Mouse (Mus musculus): ENCODE measurements around the gene Alas2. TPM values are rescaled to one million over a fixed set of nuclear protein-coding genes. Genes with fewer than 3 reads are reported as not detected.

Gene Alas2
- total RNA-seq, 4 experiments from 2014 or later: 1.7 to 4.5 (median 3.0) TPM

Small RNA genes lying within 50 kb of the gene (microRNA-seq; reads per million reads assigned to microRNA genes)
- not detected for gene Mir3620

Other genes with a start within 250 kb of the Alas2 start
- gene Tmem29, start 88.2 kb upstream of the Alas2 start, total RNA-seq (2022): 1 to 10 TPM; 5.6 to 7.2 (median 6.1) TPM
- gene Pfkfb1, start 40.9 kb downstream of the Alas2 start, total RNA-seq (2022): 10 to 100 TPM; 24.1 to 54.8 (median 32.2) TPM
- gene Apex2, start 42.5 kb downstream of the Alas2 start, total RNA-seq (2022): 1 to 10 TPM; 3.5 to 7.2 (median 5.5) TPM
- gene Tro, start 110.2 kb downstream of the Alas2 start, total RNA-seq (2022): under 1 TPM in 3 of 4 experiments, not detected in 1; 0.15 to 0.24 (median 0.22) TPM

All from gastrocnemius, adult 8-10 months (tissue).